Mouse (Mus musculus): Measurements from ENCODE around the gene Lcmt2. TPM values are rescaled to one million over a fixed set of nuclear protein-coding genes. Genes with fewer than 3 reads are reported as not detected.

Gene Lcmt2
- polyA plus RNA-seq, 1 experiment from 2014 or later, result 20.9 TPM

DNA sequence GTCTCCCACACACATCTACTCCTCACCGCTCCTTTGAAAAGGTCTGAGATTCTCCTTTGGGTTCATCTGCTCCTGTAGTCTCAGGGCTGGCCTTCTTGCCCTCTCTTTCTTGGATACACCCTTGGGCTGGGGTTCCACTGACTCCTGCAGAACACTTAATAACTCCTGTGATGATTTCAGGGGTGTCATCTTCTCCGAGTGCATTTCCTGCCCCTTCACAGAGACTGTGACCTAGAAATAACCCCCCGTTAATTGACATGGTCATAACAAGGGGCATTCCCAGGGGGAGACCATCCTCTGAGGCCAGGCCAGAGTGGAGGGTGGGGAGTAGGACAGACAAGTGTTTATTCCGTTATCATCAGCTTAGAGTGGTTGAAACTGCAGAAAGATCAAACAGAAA, 28.7 kb upstream of the Lcmt2 start:
- Histone ChIP-seq H3K4me3 (replicated peaks; ENCODE audit: low read length) (peak overlapping the region; percentile 96), H3K4me2 (replicated peaks) (peak overlapping the region; percentile 87), H3K4me1 (replicated peaks; ENCODE audit: control insufficient read depth, insufficient read depth, low read length) (peaks cover 25% of the 10 kb centered on the region), H3K27ac (no peak overlapping the region), H3K36me3 (replicated peaks; ENCODE audit: control insufficient read depth, insufficient read depth) (peaks cover 29% of the 10 kb centered on the region), H3K9ac (peak overlapping the region; percentile 89), H3K9me3 (ENCODE audit: control insufficient read depth, low read length) (no peaks in the 10 kb centered on the region), H3K27me3 (ENCODE audit: control insufficient read depth, insufficient read depth, low read length) (no peaks in the 10 kb centered on the region)
- DNase-seq (ENCODE audit: low spot score), result no peak
- ATAC-seq (ENCODE audit: low FRiP score), result no peak
- WGBS, result 58% methylated on average over 4 of the region's 4 CpGs

DNA sequence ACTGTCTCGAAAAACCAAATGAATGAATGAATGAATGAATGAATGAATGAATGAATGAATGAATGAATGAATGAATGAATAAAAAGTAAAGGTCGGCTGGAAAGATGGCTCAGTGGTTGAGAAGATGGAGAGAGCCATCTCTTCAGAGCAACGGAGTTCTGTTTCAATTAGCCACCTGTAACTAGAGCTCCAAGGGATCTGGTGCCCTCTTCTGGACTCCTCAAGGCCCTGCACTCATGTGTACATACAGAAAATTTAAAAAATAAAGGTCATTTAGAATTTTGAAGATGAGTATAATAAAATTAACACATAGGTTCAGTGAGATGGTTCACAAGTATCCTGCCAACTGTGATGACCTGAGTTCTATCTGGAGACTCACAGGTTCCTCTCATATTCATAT, 12.6 kb upstream of the Lcmt2 start:
- Histone ChIP-seq H3K4me2 (replicated peaks) (no peak overlapping the region), H3K9ac (no peak overlapping the region), H3K4me1 (replicated peaks; ENCODE audit: control insufficient read depth, insufficient read depth, low read length) (no peaks in the 10 kb centered on the region), H3K9me3 (ENCODE audit: control insufficient read depth, low read length) (no peaks in the 10 kb centered on the region), H3K27me3 (ENCODE audit: control insufficient read depth, insufficient read depth, low read length) (no peaks in the 10 kb centered on the region), H3K27ac (no peak overlapping the region), H3K4me3 (replicated peaks; ENCODE audit: low read length) (no peak overlapping the region), H3K36me3 (replicated peaks; ENCODE audit: control insufficient read depth, insufficient read depth) (peaks cover 71% of the 10 kb centered on the region)
- 91% methylated on average over 3 of the region's 3 CpGs for WGBS
- DNase-seq (ENCODE audit: low spot score) (no peak), ATAC-seq (ENCODE audit: low FRiP score) (no peak)

- 91% methylated on average over 5 of the region's 5 CpGs for WGBS
These were observed 9.2 kb upstream of the Lcmt2 start for GRCm38 (mm10) chr2:121149679-121150078.

GRCm38 (mm10) chr2:121142415-121142814, 2.0 kb upstream of the Lcmt2 start:
- Histone ChIP-seq H3K4me3 (replicated peaks; ENCODE audit: low read length) (no peak overlapping the region), H3K36me3 (replicated peaks; ENCODE audit: control insufficient read depth, insufficient read depth) (peaks cover 36% of the 10 kb centered on the region), H3K9ac (no peak overlapping the region), H3K4me2 (replicated peaks) (no peak overlapping the region; the same call in 1 of the 2 replicates), H3K4me1 (replicated peaks; ENCODE audit: control insufficient read depth, insufficient read depth, low read length) (peaks cover 31% of the 10 kb centered on the region), H3K9me3 (ENCODE audit: control insufficient read depth, low read length) (no peaks in the 10 kb centered on the region), H3K27ac (no peak overlapping the region), H3K27me3 (ENCODE audit: control insufficient read depth, insufficient read depth, low read length) (no peaks in the 10 kb centered on the region)
- 24% methylated on average over 2 of the region's 2 CpGs for WGBS
- ATAC-seq (ENCODE audit: low FRiP score) (no peak), DNase-seq (ENCODE audit: low spot score) (no peak)

More at GRCm38 (mm10) chr2:121149679-121150078, 9.2 kb upstream of the Lcmt2 start:
- no peaks in the 10 kb centered on the region for H3K4me1 ChIP-seq (replicated peaks; ENCODE audit: control insufficient read depth, insufficient read depth, low read length)
- no peak overlapping the region for H3K4me3 ChIP-seq (replicated peaks; ENCODE audit: low read length)
- ATAC-seq (ENCODE audit: low FRiP score) (no peak), DNase-seq (ENCODE audit: low spot score) (no peak)
- H3K9me3 ChIP-seq (ENCODE audit: control insufficient read depth, low read length), result no peaks in the 10 kb centered on the region
- H3K27ac ChIP-seq, result no peak overlapping the region
- H3K27me3 ChIP-seq (ENCODE audit: control insufficient read depth, insufficient read depth, low read length), result no peaks in the 10 kb centered on the region
- H3K36me3 ChIP-seq (replicated peaks; ENCODE audit: control insufficient read depth, insufficient read depth), result peaks cover 77% of the 10 kb centered on the region
- no peak overlapping the region for H3K4me2 ChIP-seq (replicated peaks)
- no peak overlapping the region for H3K9ac ChIP-seq

- DNase-seq (ENCODE audit: low spot score) (no peak), ATAC-seq (ENCODE audit: low FRiP score) (no peak)
- Histone ChIP-seq H3K4me2 (replicated peaks) (peak overlapping the region; percentile 81), H3K9ac (peak overlapping the region; percentile 84), H3K27me3 (ENCODE audit: control insufficient read depth, insufficient read depth, low read length) (no peaks in the 10 kb centered on the region), H3K4me3 (replicated peaks; ENCODE audit: low read length) (peak overlapping the region; percentile 65), H3K36me3 (replicated peaks; ENCODE audit: control insufficient read depth, insufficient read depth) (peaks cover 26% of the 10 kb centered on the region), H3K4me1 (replicated peaks; ENCODE audit: control insufficient read depth, insufficient read depth, low read length) (peaks cover 31% of the 10 kb centered on the region), H3K9me3 (ENCODE audit: control insufficient read depth, low read length) (no peaks in the 10 kb centered on the region), H3K27ac (peak overlapping the region; percentile 98)
- WGBS, result 76% methylated on average over 16 of the region's 16 CpGs
These were observed 973 bp upstream of the Lcmt2 start for GRCm38 (mm10) chr2:121141216-121142035.

- Histone ChIP-seq H3K9me3 (ENCODE audit: control insufficient read depth, low read length) (no peaks in the 10 kb centered on the region), H3K27ac (peak overlapping the region; percentile 98), H3K36me3 (replicated peaks; ENCODE audit: control insufficient read depth, insufficient read depth) (peaks cover 10% of the 10 kb centered on the region), H3K9ac (peak overlapping the region; percentile 84), H3K27me3 (ENCODE audit: control insufficient read depth, insufficient read depth, low read length) (no peaks in the 10 kb centered on the region), H3K4me3 (replicated peaks; ENCODE audit: low read length) (peak overlapping the region; percentile 65), H3K4me2 (replicated peaks) (peak overlapping the region; percentile 81), H3K4me1 (replicated peaks; ENCODE audit: control insufficient read depth, insufficient read depth, low read length) (peaks cover 31% of the 10 kb centered on the region)
- DNase-seq (ENCODE audit: low spot score) (peak; percentile 45), ATAC-seq (ENCODE audit: low FRiP score) (no peak)
- 42% methylated on average over 29 of the region's 29 CpGs for WGBS
These were observed 1.0 kb downstream of the Lcmt2 start for GRCm38 (mm10) chr2:121139266-121140017.

- Histone ChIP-seq H3K36me3 (replicated peaks; ENCODE audit: control insufficient read depth, insufficient read depth) (no peaks in the 10 kb centered on the region), H3K9ac (no peak overlapping the region), H3K4me3 (replicated peaks; ENCODE audit: low read length) (no peak overlapping the region), H3K4me2 (replicated peaks) (no peak overlapping the region), H3K27me3 (ENCODE audit: control insufficient read depth, insufficient read depth, low read length) (no peaks in the 10 kb centered on the region), H3K27ac (no peak overlapping the region), H3K4me1 (replicated peaks; ENCODE audit: control insufficient read depth, insufficient read depth, low read length) (peaks cover 30% of the 10 kb centered on the region), H3K9me3 (ENCODE audit: control insufficient read depth, low read length) (no peaks in the 10 kb centered on the region)
- WGBS, result 97% methylated on average over 4 of the region's 4 CpGs
- ATAC-seq (ENCODE audit: low FRiP score), result no peak
- DNase-seq (ENCODE audit: low spot score), result no peak
These were observed 3.1 kb downstream of the Lcmt2 start for GRCm38 (mm10) chr2:121137371-121137770.

DNA sequence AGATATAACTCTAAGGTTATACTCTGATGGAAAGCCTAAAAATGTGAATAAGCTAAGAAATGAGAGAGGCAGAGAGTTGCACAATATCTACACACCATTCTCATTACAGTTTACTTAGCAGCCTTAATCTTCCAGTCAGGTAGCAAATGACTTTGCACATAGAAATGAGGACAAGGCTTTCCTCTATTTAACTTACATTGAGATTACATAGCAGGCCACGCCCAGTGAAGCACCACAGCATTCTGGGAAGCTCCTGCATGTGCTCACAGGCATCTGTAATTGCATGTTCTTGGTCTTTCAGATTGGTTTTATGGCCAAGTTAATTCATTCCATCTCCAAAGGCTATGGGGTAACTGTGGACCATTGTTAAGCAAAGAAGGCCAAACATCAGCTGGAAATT, 7.6 kb downstream of the Lcmt2 start:
- H3K4me3 ChIP-seq (replicated peaks; ENCODE audit: low read length), result no peak overlapping the region
- 81% methylated on average over 1 of the region's 1 CpGs for WGBS
- H3K9me3 ChIP-seq (ENCODE audit: control insufficient read depth, low read length), result no peaks in the 10 kb centered on the region
- H3K36me3 ChIP-seq (replicated peaks; ENCODE audit: control insufficient read depth, insufficient read depth), result no peaks in the 10 kb centered on the region
- no peak overlapping the region for H3K9ac ChIP-seq
- DNase-seq (ENCODE audit: low spot score) (no peak), ATAC-seq (ENCODE audit: low FRiP score) (no peak)
- H3K27ac ChIP-seq, result no peak overlapping the region
- no peaks in the 10 kb centered on the region for H3K4me1 ChIP-seq (replicated peaks; ENCODE audit: control insufficient read depth, insufficient read depth, low read length)
- H3K27me3 ChIP-seq (ENCODE audit: control insufficient read depth, insufficient read depth, low read length), result no peaks in the 10 kb centered on the region
- H3K4me2 ChIP-seq (replicated peaks), result no peak overlapping the region

- Histone ChIP-seq H3K27me3 (ENCODE audit: control insufficient read depth, insufficient read depth, low read length) (no peaks in the 10 kb centered on the region), H3K4me1 (replicated peaks; ENCODE audit: control insufficient read depth, insufficient read depth, low read length) (no peaks in the 10 kb centered on the region), H3K9ac (no peak overlapping the region), H3K36me3 (replicated peaks; ENCODE audit: control insufficient read depth, insufficient read depth) (no peaks in the 10 kb centered on the region), H3K4me3 (replicated peaks; ENCODE audit: low read length) (no peak overlapping the region), H3K4me2 (replicated peaks) (no peak overlapping the region), H3K9me3 (ENCODE audit: control insufficient read depth, low read length) (no peaks in the 10 kb centered on the region), H3K27ac (no peak overlapping the region)
- 73% methylated on average over 9 of the region's 9 CpGs for WGBS
- no peak for DNase-seq (ENCODE audit: low spot score)
- no peak for ATAC-seq (ENCODE audit: low FRiP score)
These were observed 11.4 kb downstream of the Lcmt2 start for GRCm38 (mm10) chr2:121128865-121129620.

Data from hindbrain, embryonic 14.5 days (tissue).